Mouse (Mus musculus) liver (tissue): ENCODE measurements around the gene Arid3b.
"Not testable (repeated sequence)": the region's sequence is repeated elsewhere in the genome, so short reads cannot be mapped to it uniquely, and the experiment has no call there.

Experiments
- DNase-seq: peaks from one replicate; pipeline ENCODE4 v3.0.0-alpha.2; 2020; ENCODE audit warnings: mixed read lengths

Gene Arid3b

DNA sequence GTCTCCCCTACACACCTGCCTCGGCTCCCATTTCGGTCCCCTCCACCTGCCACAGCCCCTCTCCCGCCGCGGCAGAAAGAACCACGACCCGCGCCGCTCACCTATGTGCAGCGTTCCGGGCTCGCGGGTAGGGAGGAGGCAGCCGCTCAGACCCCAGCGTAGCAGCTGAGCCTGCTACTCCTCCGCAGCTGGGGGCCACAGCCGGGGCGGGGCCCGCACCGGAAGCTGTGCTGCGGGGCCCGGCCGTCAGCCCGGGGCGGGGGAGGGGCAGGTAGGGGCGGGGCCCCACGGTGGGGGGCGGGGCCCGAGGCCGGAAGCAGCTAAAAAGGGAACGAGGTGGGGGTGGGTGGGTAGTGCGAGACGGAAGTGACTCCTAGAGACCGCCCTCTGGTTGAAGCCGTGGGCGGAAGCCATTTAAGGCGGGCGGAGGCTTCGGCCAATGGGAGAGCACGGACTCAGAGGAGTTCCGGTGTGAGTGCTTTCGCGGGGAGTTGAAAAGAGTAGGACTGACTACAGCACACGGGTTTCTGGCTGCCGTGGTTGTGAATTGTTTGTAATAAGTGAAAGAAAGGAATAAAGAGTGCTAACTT, at the start of gene Arid3b:
Arid3b (minus strand) TSS at position 213 of the 590 bp plus-strand sequence.
- peak; percentile 97 for DNase-seq

DNA sequence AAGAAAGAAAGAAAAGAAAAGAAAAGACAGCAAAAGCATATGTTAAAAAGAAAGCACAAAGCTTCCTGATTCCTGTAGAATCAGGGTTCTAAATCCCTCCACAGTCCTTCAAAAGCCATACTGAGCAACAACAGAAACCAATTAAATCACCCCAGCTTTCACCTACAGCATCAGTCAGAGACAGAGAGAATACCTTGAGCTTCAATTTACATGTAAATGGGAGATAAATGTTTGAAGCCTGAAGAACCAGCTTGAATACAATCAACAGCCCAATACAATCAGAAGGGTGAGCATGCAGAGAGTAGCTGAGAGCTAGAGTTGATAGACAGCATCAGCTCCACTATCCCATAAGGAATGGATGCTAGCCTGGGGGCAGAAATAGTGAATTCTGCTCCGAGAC, 46.8 kb upstream of the Arid3b start:
- DNase-seq = no peak

GRCm38 (mm10) chr9:57881781-57882180, 45.2 kb upstream of the Arid3b start:
- not testable (repeated sequence) for DNase-seq

GRCm38 (mm10) chr9:57880278-57880677, 43.7 kb upstream of the Arid3b start:
- DNase-seq = no peak

- no peak for DNase-seq
Observed at GRCm38 (mm10) chr9:57879213-57879612, 42.6 kb upstream of the Arid3b start.

DNA sequence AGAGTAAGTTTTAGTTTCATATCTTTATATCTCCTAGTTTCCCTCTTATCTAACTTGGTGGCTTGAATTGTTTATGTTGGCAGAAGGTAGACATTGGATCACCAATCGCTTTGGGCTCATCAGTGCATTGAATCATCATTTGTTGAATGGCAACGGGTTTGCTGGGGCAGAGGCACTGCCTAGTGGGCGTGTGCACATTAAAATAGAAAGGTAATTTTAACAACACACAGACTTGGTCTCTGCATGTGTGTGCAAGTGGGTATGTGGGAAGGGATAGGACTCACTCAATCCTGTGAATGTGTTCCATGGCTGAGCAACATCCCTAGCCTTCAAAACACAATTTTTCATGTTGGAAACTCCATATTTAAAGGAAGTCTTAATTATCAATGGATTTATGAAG, 38.4 kb upstream of the Arid3b start:
- no peak for DNase-seq

DNA sequence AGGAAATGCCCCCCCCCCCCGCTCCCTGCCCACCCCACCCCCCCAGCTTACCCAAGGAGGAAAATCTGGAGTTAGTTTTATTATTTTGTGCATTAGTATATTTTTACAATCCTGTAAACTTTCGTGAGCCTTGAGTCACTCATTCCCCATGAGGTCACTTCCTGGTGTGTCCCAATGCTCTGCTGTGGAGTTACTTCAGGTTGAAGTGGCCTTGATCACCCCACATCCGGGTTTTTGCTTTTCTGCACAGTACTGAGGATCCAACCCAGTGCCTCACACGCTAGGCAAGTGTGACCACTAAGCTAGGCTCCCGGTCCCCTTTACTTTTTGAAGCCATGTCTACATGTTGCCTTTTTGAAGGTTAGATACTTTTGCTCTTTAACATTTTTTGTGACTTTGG, 37.5 kb upstream of the Arid3b start:
- no peak for DNase-seq

- DNase-seq = no peak
Observed at GRCm38 (mm10) chr9:57870273-57870816, 33.8 kb upstream of the Arid3b start.

DNA sequence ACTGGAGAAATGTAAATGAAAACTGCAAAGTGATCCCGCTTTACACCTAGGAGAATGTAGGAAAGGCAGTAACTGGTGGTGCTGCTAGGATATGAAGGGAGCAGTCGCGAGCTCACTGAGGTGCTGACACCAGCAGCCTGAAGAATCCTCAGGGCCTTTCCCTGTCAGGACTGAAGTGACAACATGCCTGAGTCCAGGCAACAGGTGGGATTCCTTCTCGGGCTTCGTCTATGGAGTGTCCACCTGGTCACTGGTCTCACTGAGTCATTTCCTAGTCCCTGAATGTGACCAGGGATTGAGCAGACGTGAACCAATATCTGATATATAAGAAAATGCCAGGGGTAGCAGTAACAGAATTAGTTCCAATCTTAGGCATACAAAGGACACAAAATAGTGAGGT, 32.2 kb upstream of the Arid3b start:
- no peak for DNase-seq

GRCm38 (mm10) chr9:57867880-57868279, 31.3 kb upstream of the Arid3b start:
- no peak for DNase-seq

- no peak for DNase-seq
Observed at GRCm38 (mm10) chr9:57867236-57867635, 30.6 kb upstream of the Arid3b start.

GRCm38 (mm10) chr9:57866530-57866929, 29.9 kb upstream of the Arid3b start:
- DNase-seq = no peak

DNA sequence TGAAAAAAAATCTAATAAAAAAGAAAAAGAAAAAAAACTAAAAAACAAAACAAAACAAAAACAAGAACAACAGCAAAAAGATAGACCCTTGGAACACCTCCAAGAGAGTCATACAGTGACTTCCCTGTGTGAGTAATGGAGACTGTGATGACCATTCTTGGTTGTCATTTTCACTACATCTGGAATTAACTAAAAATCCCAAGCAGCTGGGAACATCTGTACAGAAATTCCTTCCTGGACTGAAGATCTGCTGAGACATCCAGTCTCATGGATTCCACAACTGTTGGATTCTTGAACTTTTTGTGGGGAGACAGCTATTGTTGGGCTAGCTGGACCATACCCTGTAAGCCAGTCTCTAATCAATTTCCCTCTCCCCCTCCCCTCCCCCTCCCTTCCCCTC, 27.7 kb upstream of the Arid3b start:
- DNase-seq = no peak

- DNase-seq = peak; percentile 23
Observed at GRCm38 (mm10) chr9:57861951-57862471, 25.4 kb upstream of the Arid3b start.

GRCm38 (mm10) chr9:57856456-57856855, 19.9 kb upstream of the Arid3b start:
- DNase-seq = no peak

- DNase-seq = no peak
Observed at GRCm38 (mm10) chr9:57854280-57854679, 17.7 kb upstream of the Arid3b start.

DNA sequence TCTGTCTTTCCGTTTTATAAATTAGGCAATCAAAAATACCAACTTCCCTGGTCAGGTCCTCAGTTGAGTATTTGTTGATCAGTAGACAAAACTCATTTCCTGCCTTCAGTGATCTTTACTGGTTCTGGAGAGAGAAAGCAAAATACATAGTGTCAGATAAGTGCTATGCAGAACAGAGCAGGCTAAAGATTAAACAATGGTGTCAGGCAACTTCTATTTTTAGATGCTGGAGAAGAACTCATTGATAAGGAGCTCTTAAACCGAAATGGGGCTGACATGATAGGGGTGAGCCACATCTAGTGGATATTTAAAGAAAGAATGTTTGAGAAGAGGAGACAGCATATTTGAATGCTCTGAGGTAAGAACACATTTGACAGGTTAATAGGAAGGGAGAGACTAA, 2.4 kb upstream of the Arid3b start:
- no peak for DNase-seq

GRCm38 (mm10) chr9:57835841-57836514, 615 bp downstream of the Arid3b start:
- peak; percentile 11 for DNase-seq

DNA sequence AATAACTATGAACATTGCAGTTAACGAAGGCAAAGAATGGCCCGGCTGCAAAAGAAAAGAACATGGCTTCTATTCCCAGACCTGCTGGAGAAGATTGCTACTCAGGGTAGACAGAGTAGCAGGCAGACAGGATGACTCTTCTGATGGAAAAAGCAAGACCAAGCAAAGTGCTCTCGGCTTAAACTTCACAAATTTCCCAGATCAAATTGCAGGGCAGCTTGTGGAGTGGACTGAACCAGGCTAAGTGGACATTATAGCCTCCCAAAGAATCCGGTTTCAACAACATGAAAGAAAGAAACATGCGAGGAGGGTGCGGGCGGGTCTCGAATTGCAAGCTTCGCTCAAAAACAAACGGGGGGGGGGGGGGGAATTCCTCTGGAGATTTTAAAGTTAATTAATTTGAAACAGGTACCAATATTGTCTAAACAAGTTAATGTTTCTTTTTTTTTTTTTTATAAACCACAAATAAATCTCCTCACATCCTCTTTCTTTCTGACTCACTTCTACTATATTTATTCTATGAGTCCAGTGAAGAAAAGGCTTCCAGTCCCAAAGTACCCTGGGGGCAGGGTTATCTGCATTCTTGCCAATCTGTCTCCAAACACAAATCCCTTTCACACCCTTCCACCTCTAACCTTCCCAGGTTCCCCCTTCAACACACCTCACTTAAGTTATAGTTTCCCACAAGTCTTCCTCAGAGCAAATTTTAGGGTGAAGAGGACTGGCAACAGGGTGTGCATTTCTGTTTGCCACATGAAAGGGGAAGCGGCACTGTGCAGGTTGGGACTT, 1.8 kb downstream of the Arid3b start:
- DNase-seq = no peak

DNA sequence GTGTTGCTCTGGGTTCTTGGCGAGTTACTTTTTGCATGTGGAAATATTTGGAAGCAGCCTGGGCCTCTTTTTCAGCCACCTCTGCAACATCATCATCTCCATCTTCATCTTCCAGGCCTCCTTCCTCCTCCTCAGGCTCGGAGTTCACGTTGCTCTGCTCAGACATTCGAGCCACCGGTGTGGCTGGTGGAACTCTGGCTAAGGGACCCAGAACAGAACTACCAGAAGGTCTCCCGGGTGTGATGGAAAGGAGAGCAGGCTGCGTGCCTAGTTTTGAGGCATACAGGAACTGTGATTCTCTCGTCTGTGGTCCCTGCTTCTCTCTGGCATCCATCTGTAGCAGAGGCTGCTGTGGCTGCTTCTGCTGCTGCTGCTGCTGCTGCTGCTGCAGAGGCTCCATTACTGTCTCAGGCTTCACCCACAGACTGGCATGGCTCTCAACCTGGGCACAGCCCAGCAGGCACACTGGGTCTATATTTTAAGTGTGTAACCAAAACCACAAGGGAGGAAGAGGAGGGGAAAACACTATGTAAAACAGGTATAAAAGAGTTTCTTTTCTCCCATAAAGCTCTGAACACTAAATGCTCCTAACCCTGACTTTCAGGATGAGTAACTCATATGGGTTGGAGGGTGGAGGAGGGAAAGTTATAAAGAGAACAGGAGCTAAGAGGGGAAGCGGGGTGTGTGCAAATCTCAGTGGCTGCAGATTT, 2.7 kb downstream of the Arid3b start:
- DNase-seq = no peak

GRCm38 (mm10) chr9:57831267-57832082, 5.1 kb downstream of the Arid3b start:
- DNase-seq = peak; percentile 93
